Mouse (Mus musculus): Measurements from ENCODE around the gene Zfp78. TPM values are rescaled to one million over a fixed set of nuclear protein-coding genes. Genes with fewer than 3 reads are reported as not detected.
A peak's percentile ranks its signal among the peaks of the same experiment; 100 is the strongest.

Zfp78 gene
- polyA plus RNA-seq (2014; fragmentation: Nextera tagmentation; extraction: Ambion mirVana): 2.1 TPM in 2 replicates

- Histone ChIP-seq H3K4me2 (replicated peaks; ENCODE audit: low read depth, low read length) (peak within 1 kb of the TSS; percentile 68), H3K27ac (ENCODE audit: low read depth, low read length) (peak within 1 kb of the TSS; percentile 82; the same call in 1 of the 2 replicates), H3K4me3 (ENCODE audit: low read length) (peak within 1 kb of the TSS; percentile 54), H3K27me3 (ENCODE audit: control insufficient read depth, insufficient read depth, low read length) (no peaks in the 10 kb centered on the region), H3K9ac (ENCODE audit: low read depth, low read length) (peak within 1 kb of the TSS; percentile 66), H3K36me3 (ENCODE audit: control insufficient read depth, insufficient read depth, low read length) (no peaks in the 10 kb centered on the region), H3K9me3 (ENCODE audit: control insufficient read depth, low read length) (no peaks in the 10 kb centered on the region), H3K4me1 (ENCODE audit: control insufficient read depth, insufficient read depth, low read length) (no peaks in the 10 kb centered on the region)
- WGBS: under 1% methylated on average over 23 of the region's 23 CpGs
- ATAC-seq (ENCODE audit: low FRiP score, low TSS enrichment): peak; percentile 83
These were observed at the start of gene Zfp78 for GRCm38 (mm10) chr7:6363047-6363488. Gene Zfp78, plus strand, starts transcription at chr7:6363280.

GRCm38 (mm10) chr7:6330458-6331232 lies 32.4 kb upstream of the Zfp78 start:
- H3K27ac ChIP-seq (ENCODE audit: low read depth, low read length): peak overlapping the region; percentile 74
- H3K9ac ChIP-seq (ENCODE audit: low read depth, low read length): peak overlapping the region; percentile 81
- 16% methylated on average over 23 of the region's 23 CpGs for WGBS
- H3K4me1 ChIP-seq (ENCODE audit: control insufficient read depth, insufficient read depth, low read length): peaks cover 8% of the 10 kb centered on the region; the same call in 1 of the 2 replicates
- H3K36me3 ChIP-seq (ENCODE audit: control insufficient read depth, insufficient read depth, low read length): peaks cover 6% of the 10 kb centered on the region
- peak overlapping the region; percentile 61 for H3K4me3 ChIP-seq (ENCODE audit: low read length)
- no peaks in the 10 kb centered on the region for H3K9me3 ChIP-seq (ENCODE audit: control insufficient read depth, low read length)
- no peaks in the 10 kb centered on the region for H3K27me3 ChIP-seq (ENCODE audit: control insufficient read depth, insufficient read depth, low read length)
- peak overlapping the region; percentile 72 for H3K4me2 ChIP-seq (replicated peaks; ENCODE audit: low read depth, low read length)
- ATAC-seq (ENCODE audit: low FRiP score, low TSS enrichment): peak; percentile 73

GRCm38 (mm10) chr7:6331233-6331956 lies 31.7 kb upstream of the Zfp78 start, which contains the start of gene Zfp583:
Gene Zfp583, minus strand, starts transcription at chr7:6331285.
- H3K4me1 ChIP-seq (ENCODE audit: control insufficient read depth, insufficient read depth, low read length): peaks cover 8% of the 10 kb centered on the region; the same call in 1 of the 2 replicates
- H3K27me3 ChIP-seq (ENCODE audit: control insufficient read depth, insufficient read depth, low read length): no peaks in the 10 kb centered on the region
- H3K36me3 ChIP-seq (ENCODE audit: control insufficient read depth, insufficient read depth, low read length): peaks cover 6% of the 10 kb centered on the region
- peak within 1 kb of the TSS; percentile 74 for H3K27ac ChIP-seq (ENCODE audit: low read depth, low read length)
- peak within 1 kb of the TSS; percentile 81 for H3K9ac ChIP-seq (ENCODE audit: low read depth, low read length)
- 6% methylated on average over 30 of the region's 31 CpGs for WGBS
- peak within 1 kb of the TSS; percentile 72 for H3K4me2 ChIP-seq (replicated peaks; ENCODE audit: low read depth, low read length)
- peak within 1 kb of the TSS; percentile 61 for H3K4me3 ChIP-seq (ENCODE audit: low read length)
- no peaks in the 10 kb centered on the region for H3K9me3 ChIP-seq (ENCODE audit: control insufficient read depth, low read length)
- peak; percentile 96 for ATAC-seq (ENCODE audit: low FRiP score, low TSS enrichment)

- Histone ChIP-seq H3K4me3 (ENCODE audit: low read length) (no peak overlapping the region), H3K4me1 (ENCODE audit: control insufficient read depth, insufficient read depth, low read length) (no peaks in the 10 kb centered on the region), H3K36me3 (ENCODE audit: control insufficient read depth, insufficient read depth, low read length) (no peaks in the 10 kb centered on the region), H3K27me3 (ENCODE audit: control insufficient read depth, insufficient read depth, low read length) (no peaks in the 10 kb centered on the region), H3K9me3 (ENCODE audit: control insufficient read depth, low read length) (no peaks in the 10 kb centered on the region), H3K4me2 (replicated peaks; ENCODE audit: low read depth, low read length) (no peak overlapping the region), H3K27ac (ENCODE audit: low read depth, low read length) (no peak overlapping the region), H3K9ac (ENCODE audit: low read depth, low read length) (no peak overlapping the region)
- no peak for ATAC-seq (ENCODE audit: low FRiP score, low TSS enrichment)
- 80% methylated on average over 5 of the region's 5 CpGs for WGBS
These were observed 23.2 kb upstream of the Zfp78 start for GRCm38 (mm10) chr7:6339865-6340264.

- Histone ChIP-seq H3K9me3 (ENCODE audit: control insufficient read depth, low read length) (no peaks in the 10 kb centered on the region), H3K27me3 (ENCODE audit: control insufficient read depth, insufficient read depth, low read length) (no peaks in the 10 kb centered on the region), H3K4me1 (ENCODE audit: control insufficient read depth, insufficient read depth, low read length) (no peaks in the 10 kb centered on the region), H3K36me3 (ENCODE audit: control insufficient read depth, insufficient read depth, low read length) (no peaks in the 10 kb centered on the region), H3K4me3 (ENCODE audit: low read length) (peak within 1 kb of the TSS; percentile 69), H3K9ac (ENCODE audit: low read depth, low read length) (peak within 1 kb of the TSS; percentile 44; the same call in 1 of the 2 replicates), H3K27ac (ENCODE audit: low read depth, low read length) (no peak within 1 kb of the TSS), H3K4me2 (replicated peaks; ENCODE audit: low read depth, low read length) (peak within 1 kb of the TSS; percentile 41)
- ATAC-seq (ENCODE audit: low FRiP score, low TSS enrichment): peak; percentile 92
- 1% methylated on average over 26 of the region's 26 CpGs for WGBS
These were observed 19.5 kb upstream of the Zfp78 start, which contains the start of gene Gm3854 for GRCm38 (mm10) chr7:6343501-6344071. Gene Gm3854, plus strand, starts transcription at chr7:6343759.

- Histone ChIP-seq H3K27ac (ENCODE audit: low read depth, low read length) (no peak overlapping the region), H3K4me2 (replicated peaks; ENCODE audit: low read depth, low read length) (peak overlapping the region; percentile 41), H3K9ac (ENCODE audit: low read depth, low read length) (peak overlapping the region; percentile 44; the same call in 1 of the 2 replicates), H3K36me3 (ENCODE audit: control insufficient read depth, insufficient read depth, low read length) (no peaks in the 10 kb centered on the region), H3K4me3 (ENCODE audit: low read length) (peak overlapping the region; percentile 69), H3K9me3 (ENCODE audit: control insufficient read depth, low read length) (no peaks in the 10 kb centered on the region), H3K27me3 (ENCODE audit: control insufficient read depth, insufficient read depth, low read length) (no peaks in the 10 kb centered on the region), H3K4me1 (ENCODE audit: control insufficient read depth, insufficient read depth, low read length) (no peaks in the 10 kb centered on the region)
- ATAC-seq (ENCODE audit: low FRiP score, low TSS enrichment): peak; percentile 47
- 37% methylated on average over 10 of the region's 10 CpGs for WGBS
These were observed 19.0 kb upstream of the Zfp78 start for GRCm38 (mm10) chr7:6344124-6344523.

- ATAC-seq (ENCODE audit: low FRiP score, low TSS enrichment): no peak
- Histone ChIP-seq H3K9ac (ENCODE audit: low read depth, low read length) (no peak overlapping the region), H3K4me1 (ENCODE audit: control insufficient read depth, insufficient read depth, low read length) (no peaks in the 10 kb centered on the region), H3K27ac (ENCODE audit: low read depth, low read length) (no peak overlapping the region), H3K27me3 (ENCODE audit: control insufficient read depth, insufficient read depth, low read length) (no peaks in the 10 kb centered on the region), H3K4me2 (replicated peaks; ENCODE audit: low read depth, low read length) (no peak overlapping the region), H3K36me3 (ENCODE audit: control insufficient read depth, insufficient read depth, low read length) (peaks cover 6% of the 10 kb centered on the region; the same call in 1 of the 2 replicates), H3K4me3 (ENCODE audit: low read length) (no peak overlapping the region), H3K9me3 (ENCODE audit: control insufficient read depth, low read length) (no peaks in the 10 kb centered on the region)
- WGBS: 64% methylated on average over 2 of the region's 2 CpGs
These were observed 5.0 kb upstream of the Zfp78 start for GRCm38 (mm10) chr7:6358121-6358520.

GRCm38 (mm10) chr7:6358937-6359590 lies 4.0 kb upstream of the Zfp78 start:
- ATAC-seq (ENCODE audit: low FRiP score, low TSS enrichment): no peak
- Histone ChIP-seq H3K4me1 (ENCODE audit: control insufficient read depth, insufficient read depth, low read length) (no peaks in the 10 kb centered on the region), H3K9me3 (ENCODE audit: control insufficient read depth, low read length) (no peaks in the 10 kb centered on the region), H3K27ac (ENCODE audit: low read depth, low read length) (no peak overlapping the region), H3K4me2 (replicated peaks; ENCODE audit: low read depth, low read length) (no peak overlapping the region), H3K27me3 (ENCODE audit: control insufficient read depth, insufficient read depth, low read length) (no peaks in the 10 kb centered on the region), H3K4me3 (ENCODE audit: low read length) (no peak overlapping the region), H3K9ac (ENCODE audit: low read depth, low read length) (no peak overlapping the region), H3K36me3 (ENCODE audit: control insufficient read depth, insufficient read depth, low read length) (0 out of 2 replicates have a peak, but pooled peaks cover under 1% of the 10 kb centered on the region)
- 54% methylated on average over 10 of the region's 10 CpGs for WGBS

All from kidney, embryonic 14.5 days (tissue).